Mouse (Mus musculus): ENCODE data around the gene Ppp1r14c. TPM values are rescaled to one million over a fixed set of nuclear protein-coding genes. Genes with fewer than 3 reads are reported as not detected.

Gene Ppp1r14c
- polyA plus RNA-seq, 1 experiment from 2014 or later = 2.0 TPM

DNA sequence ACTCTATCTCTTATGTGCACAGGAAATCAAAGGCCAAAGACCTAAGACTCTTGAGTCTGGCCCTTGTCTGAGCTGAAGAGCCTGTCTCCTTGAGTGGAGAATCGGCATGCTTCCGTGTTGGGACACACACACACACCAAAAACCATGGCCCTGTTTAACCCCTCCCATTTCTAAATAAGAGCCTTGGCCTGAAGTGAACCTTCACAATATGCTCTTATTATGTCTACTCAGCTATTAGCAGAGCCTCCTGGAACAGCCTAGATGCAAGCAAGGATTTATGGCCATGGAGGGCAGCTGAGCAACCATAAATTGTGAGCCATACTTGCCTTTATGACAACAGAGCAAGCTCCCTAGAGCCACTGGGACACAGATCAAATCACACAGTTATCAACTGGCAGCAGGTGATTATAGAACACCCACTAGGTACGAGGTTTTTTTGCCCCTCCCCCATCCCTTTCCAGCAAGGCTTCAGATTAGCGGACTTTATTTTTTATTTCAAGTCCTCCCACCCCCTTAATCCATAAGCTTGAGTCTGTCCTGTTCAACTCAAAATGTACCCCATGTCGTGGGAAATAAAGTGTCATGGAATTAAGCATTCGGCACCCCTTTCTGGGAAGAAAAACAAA is 42.3 kb downstream of the Ppp1r14c start:
- Histone ChIP-seq H3K36me3 (ENCODE audit: control insufficient read depth, insufficient read depth, low read length) (no peaks in the 10 kb centered on the region), H3K27ac (ENCODE audit: low read depth, low read length) (no peak overlapping the region), H3K4me1 (replicated peaks; ENCODE audit: control insufficient read depth, insufficient read depth, low read length) (no peaks in the 10 kb centered on the region), H3K9me3 (ENCODE audit: control insufficient read depth, low read length) (no peaks in the 10 kb centered on the region), H3K4me2 (ENCODE audit: low read depth, low read length, severe bottlenecking) (no peak overlapping the region), H3K27me3 (ENCODE audit: control insufficient read depth, insufficient read depth, low read length) (no peaks in the 10 kb centered on the region), H3K4me3 (ENCODE audit: low read depth, low read length) (no peak overlapping the region), H3K9ac (ENCODE audit: low read length) (no peak overlapping the region)
- ATAC-seq (replicated peaks; ENCODE audit: low FRiP score) (no peak), DNase-seq (ENCODE audit: low spot score) (no peak)
- WGBS = 76% methylated on average over 6 of the region's 6 CpGs

DNA sequence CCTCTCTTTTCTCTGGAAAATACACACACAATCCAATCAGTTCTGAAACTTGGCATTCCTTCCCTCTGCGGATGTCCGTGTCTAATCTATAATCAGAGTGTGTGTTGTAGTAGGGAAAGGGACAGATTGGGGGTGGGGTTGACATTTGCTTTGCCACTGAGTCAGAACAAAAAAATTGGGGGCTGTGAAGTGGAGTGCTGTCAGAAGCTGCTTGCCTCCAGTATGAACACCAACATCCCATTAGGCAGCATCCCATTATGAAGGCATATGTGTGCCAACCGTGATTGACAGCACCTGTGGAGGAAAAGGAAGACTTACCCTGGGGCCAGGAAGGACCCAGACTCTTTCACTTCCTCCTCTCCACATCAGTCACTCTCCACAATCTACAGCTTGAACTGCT is 42.8 kb downstream of the Ppp1r14c start:
- no peaks in the 10 kb centered on the region for H3K27me3 ChIP-seq (ENCODE audit: control insufficient read depth, insufficient read depth, low read length)
- DNase-seq (ENCODE audit: low spot score) (no peak), ATAC-seq (replicated peaks; ENCODE audit: low FRiP score) (no peak)
- no peak overlapping the region for H3K4me3 ChIP-seq (ENCODE audit: low read depth, low read length)
- no peak overlapping the region for H3K4me2 ChIP-seq (ENCODE audit: low read depth, low read length, severe bottlenecking)
- no peak overlapping the region for H3K9ac ChIP-seq (ENCODE audit: low read length)
- H3K36me3 ChIP-seq (ENCODE audit: control insufficient read depth, insufficient read depth, low read length) = no peaks in the 10 kb centered on the region
- H3K4me1 ChIP-seq (replicated peaks; ENCODE audit: control insufficient read depth, insufficient read depth, low read length) = no peaks in the 10 kb centered on the region
- H3K27ac ChIP-seq (ENCODE audit: low read depth, low read length) = no peak overlapping the region
- no peaks in the 10 kb centered on the region for H3K9me3 ChIP-seq (ENCODE audit: control insufficient read depth, low read length)
- 77% methylated on average over 3 of the region's 3 CpGs for WGBS

DNA sequence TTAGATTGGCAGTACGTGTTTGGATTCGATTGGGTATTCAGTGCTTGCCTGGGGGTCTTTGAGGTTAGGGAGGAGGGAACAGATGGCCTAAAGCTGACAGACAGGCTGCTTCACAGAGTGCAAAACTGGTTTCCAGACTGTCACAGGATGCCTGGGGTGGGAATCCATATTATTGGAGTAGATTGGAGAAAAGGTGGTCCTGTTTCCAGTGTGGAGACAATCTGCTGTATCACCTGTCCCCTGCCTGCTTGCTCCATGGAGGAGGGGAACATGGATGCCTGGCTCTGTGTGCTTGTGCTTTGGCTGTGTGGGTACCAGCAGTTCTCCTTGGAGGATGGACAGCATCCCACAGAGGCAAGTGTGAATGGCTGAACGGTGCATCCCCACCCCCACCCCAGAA is 45.4 kb downstream of the Ppp1r14c start:
- no peak for ATAC-seq (replicated peaks; ENCODE audit: low FRiP score)

DNA sequence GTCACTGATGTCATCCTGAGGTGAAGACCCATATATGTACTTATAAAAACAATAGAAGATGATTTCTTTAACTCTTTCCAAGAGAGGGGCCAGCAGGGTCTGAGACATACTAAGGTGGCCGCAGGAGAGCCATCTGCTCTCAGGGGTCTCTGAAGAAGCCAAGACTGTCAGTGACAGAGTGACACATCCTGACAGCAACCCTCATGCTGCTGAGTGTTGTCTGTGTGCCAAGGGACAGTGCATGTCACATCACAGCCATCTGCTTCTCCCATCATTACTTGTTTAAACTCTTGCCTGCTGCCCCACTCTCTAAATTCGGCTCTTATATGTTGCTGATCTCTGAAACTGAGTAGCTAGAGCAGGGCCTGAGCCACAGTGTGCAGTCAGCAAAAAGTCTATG is 45.8 kb downstream of the Ppp1r14c start:
- Histone ChIP-seq H3K9ac (ENCODE audit: low read length) (no peak overlapping the region), H3K4me1 (replicated peaks; ENCODE audit: control insufficient read depth, insufficient read depth, low read length) (no peaks in the 10 kb centered on the region), H3K27ac (ENCODE audit: low read depth, low read length) (no peak overlapping the region), H3K27me3 (ENCODE audit: control insufficient read depth, insufficient read depth, low read length) (no peaks in the 10 kb centered on the region), H3K4me3 (ENCODE audit: low read depth, low read length) (no peak overlapping the region), H3K4me2 (ENCODE audit: low read depth, low read length, severe bottlenecking) (no peak overlapping the region), H3K9me3 (ENCODE audit: control insufficient read depth, low read length) (no peaks in the 10 kb centered on the region), H3K36me3 (ENCODE audit: control insufficient read depth, insufficient read depth, low read length) (no peaks in the 10 kb centered on the region)
- DNase-seq (ENCODE audit: low spot score) (no peak), ATAC-seq (replicated peaks; ENCODE audit: low FRiP score) (no peak)
- 72% methylated on average over 2 of the region's 2 CpGs for WGBS

More for the DNA sequence above, 45.4 kb downstream of the Ppp1r14c start:
- 72% methylated on average over 3 of the region's 3 CpGs for WGBS
- Histone ChIP-seq H3K27ac (ENCODE audit: low read depth, low read length) (no peak overlapping the region), H3K4me3 (ENCODE audit: low read depth, low read length) (no peak overlapping the region), H3K36me3 (ENCODE audit: control insufficient read depth, insufficient read depth, low read length) (no peaks in the 10 kb centered on the region), H3K4me1 (replicated peaks; ENCODE audit: control insufficient read depth, insufficient read depth, low read length) (no peaks in the 10 kb centered on the region), H3K4me2 (ENCODE audit: low read depth, low read length, severe bottlenecking) (no peak overlapping the region), H3K9me3 (ENCODE audit: control insufficient read depth, low read length) (no peaks in the 10 kb centered on the region), H3K27me3 (ENCODE audit: control insufficient read depth, insufficient read depth, low read length) (no peaks in the 10 kb centered on the region), H3K9ac (ENCODE audit: low read length) (no peak overlapping the region)
- no peak for DNase-seq (ENCODE audit: low spot score)

DNA sequence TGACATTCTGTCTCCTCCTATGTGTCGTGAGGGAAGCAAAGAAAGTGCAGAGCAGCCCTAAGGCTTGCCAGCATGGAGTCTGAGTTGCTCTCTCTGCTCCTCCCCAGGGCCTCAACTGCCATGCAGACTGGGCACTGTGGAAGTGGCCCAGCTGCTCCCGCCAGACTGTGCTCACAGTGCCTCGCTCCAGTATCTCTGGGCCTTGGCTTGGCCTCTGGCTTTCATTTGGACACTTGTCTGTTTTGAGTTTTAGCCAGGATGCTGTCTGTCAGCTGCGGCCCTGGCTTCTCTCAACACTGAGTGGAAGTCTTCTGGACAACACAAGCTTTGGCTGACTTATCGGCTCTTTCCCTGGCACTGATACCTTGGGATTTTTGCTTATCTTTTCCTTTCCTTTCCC is 49.0 kb downstream of the Ppp1r14c start:
- no peaks in the 10 kb centered on the region for H3K9me3 ChIP-seq (ENCODE audit: control insufficient read depth, low read length)
- no peaks in the 10 kb centered on the region for H3K27me3 ChIP-seq (ENCODE audit: control insufficient read depth, insufficient read depth, low read length)
- no peak overlapping the region for H3K9ac ChIP-seq (ENCODE audit: low read length)
- no peak overlapping the region for H3K4me3 ChIP-seq (ENCODE audit: low read depth, low read length)
- no peak overlapping the region for H3K4me2 ChIP-seq (ENCODE audit: low read depth, low read length, severe bottlenecking)
- DNase-seq (ENCODE audit: low spot score) (no peak), ATAC-seq (replicated peaks; ENCODE audit: low FRiP score) (no peak)
- H3K4me1 ChIP-seq (replicated peaks; ENCODE audit: control insufficient read depth, insufficient read depth, low read length) = no peaks in the 10 kb centered on the region
- no peaks in the 10 kb centered on the region for H3K36me3 ChIP-seq (ENCODE audit: control insufficient read depth, insufficient read depth, low read length)
- H3K27ac ChIP-seq (ENCODE audit: low read depth, low read length) = no peak overlapping the region
- WGBS = 87% methylated on average over 5 of the region's 5 CpGs

DNA sequence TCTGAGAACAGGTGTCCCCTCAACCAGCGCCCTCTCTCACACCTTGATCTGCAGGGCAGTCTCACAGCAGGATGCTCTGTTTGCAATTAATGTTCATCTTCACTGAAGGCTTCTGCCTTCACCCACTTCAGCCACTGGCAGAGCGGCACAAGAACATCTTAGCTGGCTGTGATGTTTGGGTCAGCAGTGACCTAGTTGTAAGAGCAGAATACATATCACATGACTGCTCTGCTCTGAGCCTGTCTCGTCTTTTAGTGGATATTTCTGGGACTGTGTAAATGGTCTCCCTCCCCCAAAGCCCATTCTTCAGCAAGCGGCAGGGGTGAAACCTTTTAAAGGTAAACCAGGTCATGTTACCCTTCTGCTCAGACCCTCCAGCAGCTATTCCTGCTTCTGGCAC is 50.7 kb downstream of the Ppp1r14c start:
- DNase-seq (ENCODE audit: low spot score) (no peak), ATAC-seq (replicated peaks; ENCODE audit: low FRiP score) (no peak)
- Histone ChIP-seq H3K27ac (ENCODE audit: low read depth, low read length) (no peak overlapping the region), H3K27me3 (ENCODE audit: control insufficient read depth, insufficient read depth, low read length) (no peaks in the 10 kb centered on the region), H3K4me2 (ENCODE audit: low read depth, low read length, severe bottlenecking) (no peak overlapping the region), H3K4me1 (replicated peaks; ENCODE audit: control insufficient read depth, insufficient read depth, low read length) (no peaks in the 10 kb centered on the region), H3K9ac (ENCODE audit: low read length) (no peak overlapping the region), H3K36me3 (ENCODE audit: control insufficient read depth, insufficient read depth, low read length) (no peaks in the 10 kb centered on the region), H3K4me3 (ENCODE audit: low read depth, low read length) (no peak overlapping the region), H3K9me3 (ENCODE audit: control insufficient read depth, low read length) (no peaks in the 10 kb centered on the region)
- 65% methylated on average over 4 of the region's 4 CpGs for WGBS

DNA sequence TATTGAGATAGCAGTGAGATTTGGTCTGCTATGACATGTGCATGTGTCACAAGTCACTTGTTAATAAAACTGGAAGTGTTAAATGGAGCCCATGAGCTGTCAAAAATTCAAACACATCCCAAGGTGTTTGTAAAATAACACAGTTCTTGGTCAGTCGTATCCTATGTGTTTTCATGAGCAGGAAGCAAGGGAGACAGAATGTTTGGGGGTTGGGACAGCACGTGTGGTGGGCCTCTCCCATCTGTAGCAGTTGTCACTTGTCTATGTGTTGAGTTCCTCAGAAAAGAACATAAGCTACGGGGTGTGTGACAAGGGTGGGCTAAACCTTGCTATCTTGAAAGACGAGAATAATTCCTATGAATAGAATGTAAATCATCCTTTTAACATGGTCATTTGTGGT is 51.6 kb downstream of the Ppp1r14c start:
- Histone ChIP-seq H3K9me3 (ENCODE audit: control insufficient read depth, low read length) (no peaks in the 10 kb centered on the region), H3K27ac (ENCODE audit: low read depth, low read length) (no peak overlapping the region), H3K27me3 (ENCODE audit: control insufficient read depth, insufficient read depth, low read length) (no peaks in the 10 kb centered on the region), H3K9ac (ENCODE audit: low read length) (no peak overlapping the region), H3K4me2 (ENCODE audit: low read depth, low read length, severe bottlenecking) (no peak overlapping the region), H3K36me3 (ENCODE audit: control insufficient read depth, insufficient read depth, low read length) (no peaks in the 10 kb centered on the region), H3K4me1 (replicated peaks; ENCODE audit: control insufficient read depth, insufficient read depth, low read length) (no peaks in the 10 kb centered on the region), H3K4me3 (ENCODE audit: low read depth, low read length) (no peak overlapping the region)
- ATAC-seq (replicated peaks; ENCODE audit: low FRiP score) = no peak
- 81% methylated on average over 4 of the region's 4 CpGs for WGBS
- DNase-seq (ENCODE audit: low spot score) = no peak

DNA sequence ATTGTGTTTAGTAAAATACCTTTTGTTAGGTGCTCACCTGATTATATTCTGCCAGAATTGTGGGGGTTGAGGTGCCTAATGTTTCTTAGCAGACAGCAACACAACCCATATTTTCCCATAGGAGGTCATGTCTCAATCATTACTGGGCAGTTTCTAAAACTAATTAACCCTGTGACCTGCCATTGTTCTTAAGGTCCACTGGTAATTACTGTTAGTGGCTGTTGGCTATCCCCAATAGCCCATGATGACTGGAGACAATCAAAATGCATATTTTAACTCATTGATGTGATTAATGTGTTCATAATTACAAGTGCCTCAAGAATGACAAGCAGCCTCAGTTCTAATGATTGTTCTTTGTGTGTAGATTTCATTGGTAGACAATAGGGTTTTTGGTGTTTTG is 58.2 kb downstream of the Ppp1r14c start:
- H3K36me3 ChIP-seq (ENCODE audit: control insufficient read depth, insufficient read depth, low read length) = no peaks in the 10 kb centered on the region
- no peak overlapping the region for H3K27ac ChIP-seq (ENCODE audit: low read depth, low read length)
- H3K4me2 ChIP-seq (ENCODE audit: low read depth, low read length, severe bottlenecking) = no peak overlapping the region
- no peaks in the 10 kb centered on the region for H3K4me1 ChIP-seq (replicated peaks; ENCODE audit: control insufficient read depth, insufficient read depth, low read length)
- H3K9me3 ChIP-seq (ENCODE audit: control insufficient read depth, low read length) = no peaks in the 10 kb centered on the region
- DNase-seq (ENCODE audit: low spot score) (no peak), ATAC-seq (replicated peaks; ENCODE audit: low FRiP score) (no peak)
- H3K27me3 ChIP-seq (ENCODE audit: control insufficient read depth, insufficient read depth, low read length) = no peaks in the 10 kb centered on the region
- H3K4me3 ChIP-seq (ENCODE audit: low read depth, low read length) = no peak overlapping the region
- no peak overlapping the region for H3K9ac ChIP-seq (ENCODE audit: low read length)

DNA sequence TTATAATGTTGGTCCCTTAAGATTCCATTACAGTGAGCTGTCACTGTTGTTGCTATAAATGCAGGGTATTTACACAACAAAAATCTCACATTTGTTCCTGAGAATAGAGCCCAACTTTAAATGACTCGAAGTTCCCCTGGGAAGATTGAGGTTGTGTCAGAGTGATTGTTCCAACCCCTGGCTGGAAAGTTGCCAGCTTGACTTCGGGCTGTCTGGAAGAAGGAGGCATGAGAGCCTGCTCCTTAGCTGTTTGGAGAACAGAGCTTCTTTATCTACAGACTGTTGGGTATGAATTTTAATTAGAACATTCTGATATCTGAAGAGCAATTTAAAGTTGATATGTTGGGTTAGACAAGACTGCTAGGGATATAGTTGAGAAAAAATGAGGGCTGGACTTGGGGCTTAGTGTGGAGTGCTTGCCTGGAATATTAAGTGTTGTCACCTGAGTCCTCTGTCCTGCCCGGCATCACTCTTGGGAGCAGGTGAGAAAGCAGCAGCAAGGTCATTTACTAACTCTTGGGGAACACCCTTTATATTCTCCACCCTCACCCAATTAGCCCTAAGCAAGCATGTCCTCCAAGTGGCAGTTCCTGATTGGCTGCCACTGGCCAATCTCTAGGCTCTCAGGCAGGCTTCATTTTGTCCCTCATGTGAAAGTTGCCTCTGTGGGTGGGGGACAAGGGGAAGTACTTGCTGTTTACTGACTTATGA is 62.0 kb downstream of the Ppp1r14c start:
- Histone ChIP-seq H3K4me1 (replicated peaks; ENCODE audit: control insufficient read depth, insufficient read depth, low read length) (no peaks in the 10 kb centered on the region), H3K4me2 (ENCODE audit: low read depth, low read length, severe bottlenecking) (no peak overlapping the region), H3K9ac (ENCODE audit: low read length) (no peak overlapping the region), H3K36me3 (ENCODE audit: control insufficient read depth, insufficient read depth, low read length) (no peaks in the 10 kb centered on the region), H3K27ac (ENCODE audit: low read depth, low read length) (no peak overlapping the region), H3K27me3 (ENCODE audit: control insufficient read depth, insufficient read depth, low read length) (no peaks in the 10 kb centered on the region), H3K4me3 (ENCODE audit: low read depth, low read length) (no peak overlapping the region), H3K9me3 (ENCODE audit: control insufficient read depth, low read length) (no peaks in the 10 kb centered on the region)
- WGBS = 77% methylated on average over 3 of the region's 3 CpGs
- DNase-seq (ENCODE audit: low spot score) = no peak
- no peak for ATAC-seq (replicated peaks; ENCODE audit: low FRiP score)

Measured in forebrain, embryonic 11.5 days (tissue).